Mouse (Mus musculus) left cerebral cortex, adult 2 months (tissue): Measurements from ENCODE around the gene Thnsl1. TPM values are rescaled to one million over a fixed set of nuclear protein-coding genes. Genes with fewer than 3 reads are reported as not detected.

Source experiments
- DNase-seq, 2 experiments: peaks; one replicate each; pipeline ENCODE4 v3.0.0; 2021 to 2022; ENCODE audit warnings: low spot score in 2 of 2, mixed read lengths in 1 of 2; ENCODE audit errors: extremely low spot score in 1 of 2
- H3K27ac ChIP-seq: fragments of 200-600 bp; 2 replicates; pipeline ENCODE4 v1.8.1; 2022
- H3K4me3 ChIP-seq: fragments of 200-600 bp; 2 replicates; pipeline ENCODE4 v1.8.1; 2022
- CTCF ChIP-seq: fragments of 200-600 bp; IDR thresholded peaks from 2 replicates; pipeline ENCODE4 v1.8.1; 2022; ENCODE audit warnings: antibody characterized with exemption, mild to moderate bottlenecking, moderate library complexity
- intact Hi-C: fragments of 180-260 bp; cut with DNase I; formaldehyde crosslinking; loops from one replicate; pipeline ENCODE4 v1.15.1; 2025
- long read RNA-seq, 2 experiments: library from polyadenylated mRNA; stranded (forward); transcript quantifications; one replicate each; pipeline ENCODE4 v2.0.0; 2021; ENCODE audit warnings: borderline mapping rate in 2 of 2
- total RNA-seq, 2 experiments: library from RNA; stranded (reverse); gene quantifications; 2 replicates each; pipeline ENCODE4 v1.2.3; 2021

Gene Thnsl1
- 10 to 100 TPM; 19.9 to 24.2 TPM for total RNA-seq
- long read RNA-seq, experiment 1, transcript Thnsl1-201 (3 exons, 3,899 nt): major isoform, 30 of 35 reads
- long read RNA-seq, experiment 1, partial matches to known transcripts: 0 of 35 reads
- long read RNA-seq, experiment 1, other reads (novel, unspliced or antisense): 3 of 35 reads
- long read RNA-seq, experiment 2, transcript Thnsl1-201 (3 exons, 3,899 nt): major isoform, 12 of 18 reads
- long read RNA-seq, experiment 2, partial matches to known transcripts: 0 of 18 reads
- long read RNA-seq, experiment 2, other reads (novel, unspliced or antisense): 4 of 18 reads

DNA sequence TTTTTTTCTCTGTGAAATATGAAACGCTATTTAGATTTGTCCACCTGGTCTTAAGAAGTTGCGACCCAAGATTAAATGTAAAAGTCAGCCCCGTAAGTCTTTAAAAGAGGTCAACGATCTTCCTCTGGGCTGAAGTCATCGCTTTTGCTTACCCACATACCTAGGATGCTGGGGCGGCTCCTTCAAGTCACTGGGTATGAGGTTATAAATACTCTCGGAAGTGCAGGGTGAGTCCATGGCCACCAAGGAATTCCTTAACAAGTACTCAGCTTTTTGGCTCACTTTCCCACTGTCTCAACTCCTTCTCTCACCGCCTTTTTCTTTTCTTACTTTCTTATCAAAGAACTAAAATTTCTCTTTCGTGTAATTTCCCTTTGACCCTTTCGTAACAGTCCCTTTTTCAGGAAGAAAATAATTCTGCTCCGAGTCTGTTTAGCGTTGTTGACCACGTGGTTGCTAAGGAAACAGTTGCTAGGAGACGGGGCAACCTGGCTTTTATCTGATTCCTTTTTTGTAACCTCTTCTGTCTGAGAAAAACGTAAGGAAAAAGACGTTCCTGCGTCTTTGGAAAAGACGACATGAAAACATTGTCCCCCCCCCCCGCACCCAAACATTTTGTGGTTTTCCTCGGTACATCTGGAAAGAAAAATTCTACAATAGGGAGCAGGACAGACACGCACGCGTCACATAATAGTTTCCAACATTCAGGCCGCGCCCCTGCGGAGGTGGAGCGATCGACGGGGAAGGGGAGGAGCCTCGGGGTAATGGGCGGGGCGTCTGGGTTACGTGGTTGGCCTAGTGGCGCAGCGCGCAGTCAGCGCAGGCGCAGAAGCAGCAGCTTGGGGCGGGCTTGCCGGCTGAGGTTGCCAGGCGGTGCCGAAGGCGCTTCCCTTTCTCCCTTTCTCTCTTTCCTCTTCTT, at the start of gene Thnsl1, which contains the start of gene Enkur:
TSS of gene Thnsl1 (plus strand) at position 813 of the 919 bp plus-strand sequence.
TSS of gene Enkur (minus strand) at position 454 of the 919 bp plus-strand sequence.
- Histone ChIP-seq H3K27ac (peak within 1 kb of the TSS; percentile 87), H3K4me3 (peak within 1 kb of the TSS; percentile 89)
- no peak; the same call in 1 of the 2 replicates for TF ChIP-seq CTCF
- intact Hi-C loops: loop anchor here (5.0 kb wide), 2 partner anchors 162 to 712 kb away; partner anchors contain the start of gene Gpr158
- peak; percentile 97 to 98 for DNase-seq

DNA sequence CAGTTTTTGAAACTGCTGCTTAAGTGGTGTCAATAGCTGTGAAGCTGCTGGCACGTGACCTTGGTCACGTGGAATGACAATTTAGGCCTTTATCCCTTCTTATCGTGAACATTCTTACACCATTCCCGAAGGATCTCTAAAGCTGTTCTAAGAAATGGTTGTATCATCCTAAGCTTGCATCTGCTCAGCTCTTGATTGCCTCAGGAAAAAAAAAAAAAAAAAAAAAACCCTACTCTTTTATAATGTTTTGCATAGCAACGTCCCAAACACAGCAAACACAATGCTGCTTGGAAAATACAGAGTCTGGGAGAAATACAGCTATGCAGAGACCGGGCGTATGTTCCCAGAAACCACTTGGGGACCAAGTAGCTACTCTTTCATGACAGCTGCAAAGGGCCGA, 41.2 kb upstream of the Thnsl1 start:
- Histone ChIP-seq H3K27ac (no peak overlapping the region), H3K4me3 (no peak overlapping the region)
- no peak for TF ChIP-seq CTCF
- DNase-seq: no peak
- intact Hi-C loops: no loop called here

DNA sequence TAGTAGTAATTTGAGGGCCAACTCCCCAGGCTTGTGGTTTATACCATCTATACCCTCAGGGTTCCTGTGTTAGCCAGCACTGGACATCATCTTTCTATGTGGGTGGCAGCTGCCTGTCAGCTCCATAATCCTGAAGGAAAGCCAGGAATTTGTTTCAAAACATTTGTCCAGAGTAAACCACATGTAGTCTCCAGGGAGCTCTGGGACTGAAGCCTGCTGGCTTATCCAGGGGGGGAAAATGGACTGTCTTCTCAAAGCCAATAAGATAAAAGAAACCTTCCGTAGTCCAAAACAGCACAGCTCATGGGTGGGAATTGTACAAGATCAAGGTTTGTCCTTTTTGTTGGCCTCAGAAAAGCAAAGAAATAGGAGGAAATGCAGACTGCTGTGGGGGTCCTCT, 37.6 kb upstream of the Thnsl1 start:
- no peak overlapping the region for H3K27ac ChIP-seq
- no peak for TF ChIP-seq CTCF
- intact Hi-C loops: no loop called here
- H3K4me3 ChIP-seq: no peak overlapping the region
- no peak for DNase-seq

DNA sequence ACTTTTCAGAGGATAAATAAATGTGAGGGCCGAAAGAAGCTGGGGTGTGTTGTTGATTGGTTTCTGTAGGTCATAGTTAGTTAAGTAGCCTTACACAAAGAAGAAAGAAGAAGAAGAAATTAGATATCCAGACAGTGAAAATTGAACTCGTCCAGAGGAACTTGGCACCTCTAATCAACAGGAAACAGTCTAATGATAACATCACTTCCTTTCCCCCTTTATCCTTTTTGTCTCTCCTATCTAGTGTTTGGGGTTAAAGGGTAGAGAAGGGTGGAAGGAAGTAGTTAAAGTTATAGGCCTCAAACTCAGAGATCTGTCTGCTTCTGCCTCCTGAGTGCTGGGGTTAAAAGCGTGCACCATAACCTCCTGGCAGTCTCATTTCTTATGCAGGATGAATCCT, 32.7 kb upstream of the Thnsl1 start:
- Histone ChIP-seq H3K27ac (no peak overlapping the region), H3K4me3 (no peak overlapping the region)
- no peak for TF ChIP-seq CTCF
- DNase-seq: no peak
- intact Hi-C loops: no loop called here

DNA sequence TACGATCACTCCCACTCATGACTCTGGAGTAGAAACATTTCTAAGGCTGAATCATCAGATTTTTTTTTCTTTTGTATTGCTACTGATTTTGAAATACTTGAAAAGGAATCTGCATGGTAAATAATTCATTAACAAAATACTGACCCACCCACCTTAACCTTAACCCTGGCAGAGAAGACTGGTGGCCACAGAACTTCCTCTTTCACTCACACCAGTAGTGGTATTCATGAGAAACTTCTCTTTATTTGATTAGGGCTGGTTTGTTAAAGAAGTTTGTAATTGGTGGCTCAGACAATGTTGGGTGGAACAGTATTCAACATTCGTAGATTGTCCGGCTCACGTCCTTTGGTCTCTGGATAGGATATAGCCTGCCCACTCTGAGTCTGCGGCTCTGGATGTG, 26.4 kb upstream of the Thnsl1 start:
- H3K4me3 ChIP-seq: no peak overlapping the region
- TF ChIP-seq CTCF: no peak
- DNase-seq: no peak
- H3K27ac ChIP-seq: no peak overlapping the region
- intact Hi-C loops: no loop called here

DNA sequence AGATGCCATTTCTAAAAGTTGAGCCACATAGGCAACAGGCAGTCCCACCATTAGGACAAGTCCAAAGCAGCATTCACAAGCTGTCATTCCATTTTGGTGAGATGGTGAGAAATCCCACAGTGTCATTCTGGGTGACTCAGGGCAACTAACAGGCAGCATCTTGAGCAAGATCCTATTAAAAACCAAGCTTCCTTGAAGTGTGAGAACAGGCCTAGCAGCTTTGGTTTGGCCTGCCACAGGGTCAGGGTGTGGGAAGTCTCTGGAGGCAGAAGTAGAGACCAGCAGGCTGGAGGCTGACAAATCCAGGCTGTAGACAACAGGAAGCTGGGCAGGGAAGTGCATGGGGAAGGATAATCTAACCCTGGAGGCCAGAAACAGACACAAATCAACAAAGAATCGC, 22.7 kb upstream of the Thnsl1 start:
- Histone ChIP-seq H3K4me3 (no peak overlapping the region), H3K27ac (no peak overlapping the region)
- no peak for TF ChIP-seq CTCF
- DNase-seq: no peak
- intact Hi-C loops: no loop called here

DNA sequence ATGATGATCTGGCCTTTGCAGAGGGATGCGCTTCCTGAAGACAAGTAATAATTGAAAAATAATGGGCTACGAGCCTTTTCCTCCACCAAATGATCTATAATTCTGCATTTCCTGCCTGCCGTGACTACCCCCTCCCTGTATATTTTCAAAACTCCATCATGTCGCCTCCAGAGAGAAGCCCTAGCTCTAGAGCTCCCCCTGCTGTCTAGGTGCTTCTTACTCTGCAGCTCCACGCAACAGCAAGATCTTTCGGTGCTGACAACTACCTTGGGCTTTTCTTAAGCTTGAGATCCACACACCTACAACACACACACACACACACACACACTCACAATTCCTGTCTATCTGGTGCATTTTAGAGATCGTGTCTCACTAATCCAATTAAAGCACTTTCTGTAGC, 17.9 kb upstream of the Thnsl1 start:
- intact Hi-C loops: loop anchor here (1.0 to 2.0 kb wide), 3 partner anchors 133 to 289 kb away; no protein-coding TSS in a partner anchor

DNA sequence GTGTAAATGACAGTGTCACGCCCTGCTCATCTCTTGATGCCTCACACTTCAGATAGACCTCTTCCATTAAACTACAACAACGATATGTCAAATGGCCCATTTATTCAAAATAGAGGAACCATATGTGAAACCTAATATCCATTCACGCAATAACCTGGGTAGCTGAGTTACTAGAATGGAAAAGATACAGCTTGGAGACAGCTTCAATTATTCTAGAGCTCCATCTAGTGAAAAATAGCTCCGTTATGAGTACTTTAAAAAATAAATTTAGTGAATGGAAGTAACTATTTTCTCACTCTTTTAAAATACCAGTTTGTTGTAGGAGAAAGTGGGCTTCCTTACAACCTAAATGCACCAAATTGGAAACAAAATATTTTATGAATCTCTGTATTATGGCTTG, 16.9 kb upstream of the Thnsl1 start:
- intact Hi-C loops: no loop called here
- DNase-seq: no peak
- no peak overlapping the region for H3K27ac ChIP-seq
- no peak overlapping the region for H3K4me3 ChIP-seq
- peak; percentile 59 for TF ChIP-seq CTCF

More for the DNA sequence above, 17.9 kb upstream of the Thnsl1 start:
- H3K4me3 ChIP-seq: no peak overlapping the region
- H3K27ac ChIP-seq: no peak overlapping the region
- peak; percentile 75 for TF ChIP-seq CTCF
- peak; percentile 66 to 74 for DNase-seq

DNA sequence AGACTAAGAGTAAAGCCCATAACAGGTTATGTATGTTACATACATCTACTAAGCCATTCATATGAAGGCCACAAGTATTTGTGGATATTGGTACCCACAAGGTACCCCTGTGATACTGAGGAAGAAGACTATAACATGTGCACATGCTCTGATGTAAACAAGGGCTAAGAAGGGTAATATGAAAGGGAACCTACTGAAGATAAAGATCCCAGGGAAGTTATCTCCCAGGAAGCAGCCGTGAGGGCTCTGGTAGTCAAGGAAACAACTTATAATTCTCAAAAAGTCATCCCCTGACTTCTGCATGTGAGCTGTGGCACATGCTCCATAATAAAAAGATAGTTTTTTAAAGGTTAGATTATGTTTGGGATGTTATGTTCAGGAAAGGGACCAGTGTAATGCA, 14.3 kb upstream of the Thnsl1 start:
- intact Hi-C loops: no loop called here

DNA sequence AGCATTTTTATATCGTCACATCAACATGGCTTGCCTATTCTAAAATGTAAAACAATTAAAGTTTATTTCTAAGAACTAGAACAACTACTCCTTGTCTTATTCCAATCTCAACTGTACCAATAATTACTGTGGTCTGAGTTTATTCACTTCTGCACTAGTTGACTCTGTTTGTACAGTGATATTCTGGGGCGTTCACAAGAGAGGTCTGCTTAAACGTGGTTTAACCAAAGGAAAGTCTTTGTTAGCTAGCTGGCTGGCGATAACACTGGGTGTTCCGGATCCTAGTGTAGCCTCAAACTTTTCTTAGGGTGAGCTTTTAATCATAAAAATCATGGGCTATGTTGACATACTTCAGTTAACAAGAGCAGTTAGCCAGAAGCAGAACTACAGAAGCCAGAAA, 10.3 kb upstream of the Thnsl1 start:
- H3K4me3 ChIP-seq: no peak overlapping the region
- H3K27ac ChIP-seq: no peak overlapping the region
- intact Hi-C loops: no loop called here
- DNase-seq: no peak
- no peak for TF ChIP-seq CTCF

More for the DNA sequence above, 14.3 kb upstream of the Thnsl1 start:
- H3K27ac ChIP-seq: no peak overlapping the region
- no peak overlapping the region for H3K4me3 ChIP-seq
- DNase-seq: no peak
- no peak for TF ChIP-seq CTCF

DNA sequence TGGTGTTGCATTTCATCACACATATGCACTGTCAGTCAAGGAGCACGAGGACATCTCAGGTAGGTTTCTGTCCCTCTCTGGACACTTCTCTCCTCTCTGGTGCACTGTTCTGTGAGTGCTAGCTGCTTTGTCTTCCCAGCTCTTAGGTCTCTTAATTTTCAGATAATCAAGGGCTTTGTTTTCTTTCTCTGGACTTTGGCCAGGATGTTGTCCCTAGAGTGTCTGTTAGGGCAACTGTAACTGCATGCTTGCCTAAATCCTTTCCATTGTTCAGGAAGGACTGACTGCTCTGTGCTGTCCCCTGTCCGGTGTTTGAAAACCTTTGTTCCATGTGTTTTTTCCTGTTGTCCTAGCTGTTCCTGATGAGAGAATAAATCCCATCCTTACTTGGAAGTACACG, 6.5 kb upstream of the Thnsl1 start:
- Histone ChIP-seq H3K4me3 (no peak overlapping the region), H3K27ac (no peak overlapping the region)
- TF ChIP-seq CTCF: no peak
- intact Hi-C loops: no loop called here
- DNase-seq: no peak

DNA sequence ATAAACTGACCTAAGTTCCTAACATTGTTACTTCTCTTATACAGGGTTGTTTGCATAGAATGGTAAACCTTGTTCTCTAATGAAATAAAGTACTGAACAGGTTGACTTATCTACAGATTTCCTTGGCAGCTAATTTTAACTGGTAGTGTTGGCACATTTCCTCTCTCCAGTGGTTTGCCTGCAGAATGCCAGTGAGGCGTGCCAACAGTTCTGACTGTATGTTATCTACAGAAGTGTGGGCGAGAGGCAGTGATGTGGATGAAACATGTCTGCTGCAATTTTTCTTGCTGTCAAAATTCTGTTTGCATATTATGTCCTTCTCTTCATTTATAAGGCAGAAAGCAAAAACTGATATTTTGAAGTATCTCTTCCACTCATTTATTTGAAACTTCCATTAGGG, 2.8 kb upstream of the Thnsl1 start:
- intact Hi-C loops: no loop called here
- no peak for DNase-seq
- TF ChIP-seq CTCF: no peak

More for the DNA sequence above, 2.8 kb upstream of the Thnsl1 start:
- no peak overlapping the region for H3K27ac ChIP-seq
- no peak overlapping the region for H3K4me3 ChIP-seq
